In genomic region chrX:135922162-135922561, GRCm38 (mm10) we compare ENCODE assay signal across 14 mouse cellular contexts.
DNase-seq lines count a peak whose midpoint lies in the region; ATAC-seq lines count a peak whose summit lies in the region.
"Had no signal": no experiment of that assay in that cellular context is flagged by ENCODE, and none has a peak within 500 bp of the region (broad histone marks: within the 10 kb centered on the region; RNA-seq: fewer than 3 reads in every experiment).

No protein-coding gene starts in this region.

- WGBS in neural tube, embryonic 12.5 days = 77% methylated on average over 7 of the region's 7 CpGs
- WGBS in neural tube, embryonic 14.5 days = 72% methylated on average over 7 of the region's 7 CpGs

- no peaks in the 10 kb centered on the region for H3K36me3 ChIP-seq in neural tube, embryonic 12.5 days
- H3K36me3 ChIP-seq in neural tube, embryonic 14.5 days (ENCODE audit: control insufficient read depth, insufficient read depth, low read length) = no peaks in the 10 kb centered on the region
- H3K36me3 ChIP-seq: heart, embryonic 15.5 days; liver, embryonic 13.5 days had no signal

- no peaks in the 10 kb centered on the region for H3K4me1 ChIP-seq in neural tube, embryonic 12.5 days
- no peaks in the 10 kb centered on the region for H3K4me1 ChIP-seq in neural tube, embryonic 14.5 days (ENCODE audit: control insufficient read depth, insufficient read depth, low read length)
- H3K4me1 ChIP-seq: heart, embryonic 15.5 days; liver, embryonic 13.5 days had no signal

- no peak overlapping the region for H3K4me3 ChIP-seq in neural tube, embryonic 12.5 days
- no peak overlapping the region for H3K4me3 ChIP-seq in neural tube, embryonic 14.5 days (ENCODE audit: low read depth, low read length)
- H3K4me3 ChIP-seq: erythroblast, embryonic 14.5 days; heart, embryonic 15.5 days; liver, embryonic 13.5 days had no signal

- ATAC-seq in neural tube, embryonic 12.5 days (ENCODE audit: low FRiP score, low read depth) = 0 out of 2 replicates have a peak, but pooled peaks have one; percentile 25
- ATAC-seq in neural tube, embryonic 14.5 days (ENCODE audit: low read depth) = peak; percentile 54; the same call in 1 of the 2 replicates

- no peaks in the 10 kb centered on the region for H3K9me3 ChIP-seq in neural tube, embryonic 12.5 days
- H3K9me3 ChIP-seq in neural tube, embryonic 14.5 days (ENCODE audit: control insufficient read depth, low read length) = no peaks in the 10 kb centered on the region
- H3K9me3 ChIP-seq: heart, embryonic 15.5 days; liver, embryonic 13.5 days had no signal

- no peak overlapping the region for H3K9ac ChIP-seq in neural tube, embryonic 12.5 days
- no peak overlapping the region for H3K9ac ChIP-seq in neural tube, embryonic 14.5 days (replicated peaks; ENCODE audit: low read depth, low read length)
- H3K9ac ChIP-seq: heart, embryonic 15.5 days; liver, embryonic 13.5 days had no signal

- H3K27me3 ChIP-seq in neural tube, embryonic 12.5 days (replicated peaks) = no peaks in the 10 kb centered on the region
- H3K27me3 ChIP-seq in neural tube, embryonic 14.5 days (ENCODE audit: control insufficient read depth, insufficient read depth, low read length) = no peaks in the 10 kb centered on the region
- H3K27me3 ChIP-seq: heart, embryonic 15.5 days; liver, embryonic 13.5 days had no signal

- DNase-seq in neural tube, embryonic 10.5 days (ENCODE audit: extremely low spot score, low spot score) = no peak
- peak; percentile 6 to 10 for DNase-seq in layer of hippocampus, postnatal 10 days (ENCODE audit: low spot score in 2 of 2)
- no peak for DNase-seq in lung, postnatal 4 days
- no peak for DNase-seq in heart, postnatal 14 days
- no peak for DNase-seq in kidney, adult 8-10 months
- DNase-seq: adrenal gland, postnatal 14 days; cerebellum, adult 11-12 months; gastrocnemius, postnatal 10 days; kidney, adult 11 months; liver, embryonic 13.5 days had no signal

- intact Hi-C loops in heart, postnatal 14 days (cut with DNase I) = no loop called here

- H3K27ac ChIP-seq in neural tube, embryonic 12.5 days = no peak overlapping the region
- no peak overlapping the region for H3K27ac ChIP-seq in neural tube, embryonic 14.5 days (ENCODE audit: low read depth, low read length)
- H3K27ac ChIP-seq: heart, embryonic 15.5 days; liver, embryonic 13.5 days had no signal

- no peak overlapping the region for H3K4me2 ChIP-seq in neural tube, embryonic 12.5 days (replicated peaks)
- no peak overlapping the region for H3K4me2 ChIP-seq in neural tube, embryonic 14.5 days (ENCODE audit: low read depth, low read length)
- H3K4me2 ChIP-seq: heart, embryonic 15.5 days; liver, embryonic 13.5 days had no signal

Comparison
In these comparisons a context has a peak if more than half of its experiments do, and no peak if none do; other contexts are left out.
1. DNase-seq: peak in layer of hippocampus, postnatal 10 days (2 of 2); none in neural tube, embryonic 10.5 days (single experiment), lung, postnatal 4 days (0 of 2), heart, postnatal 14 days (0 of 2) and kidney, adult 8-10 months (0 of 2).